Mouse (Mus musculus) heart, adult 18-20 months (tissue): ENCODE measurements at regions not wholly inside any gene's neighbourhood (a gene's known extent, or its start where the extent isn't known, plus 50 kb on each side); places are given as distances from the start of the nearest gene placed in this dataset.

Source experiments
- DNase-seq, 2 experiments: peaks; one replicate each; pipeline ENCODE4 v3.0.0; 2021 to 2022; ENCODE audit warnings: mixed read lengths in 1 of 2

DNA sequence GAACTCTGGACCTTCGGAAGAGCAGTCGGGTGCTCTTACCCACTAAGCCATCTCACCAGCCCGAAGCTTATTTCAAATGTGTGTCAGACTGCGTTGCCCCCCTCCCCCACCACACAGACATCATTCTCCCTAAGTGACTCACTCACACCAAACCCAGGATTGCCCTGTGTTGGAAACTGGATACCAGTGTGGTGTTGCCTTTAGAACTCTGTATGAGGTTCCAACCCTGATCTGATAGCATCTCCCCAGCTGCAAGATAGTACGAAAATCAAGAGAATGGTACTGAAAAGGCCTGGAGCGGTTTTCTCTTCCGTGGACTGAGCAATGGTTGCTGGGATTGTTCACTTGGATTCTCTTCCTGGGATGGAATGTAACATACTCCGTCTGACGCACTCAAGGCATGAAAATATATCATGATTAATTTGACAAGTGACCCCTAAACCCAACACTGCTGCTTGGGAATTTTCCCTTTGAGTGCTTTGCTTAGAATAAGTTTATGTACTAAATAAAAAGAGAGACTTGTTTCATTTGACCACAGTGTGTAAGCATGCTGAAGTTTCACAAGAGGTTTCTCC, 63.0 kb downstream of the Hand2 start:
- no peak for DNase-seq

DNA sequence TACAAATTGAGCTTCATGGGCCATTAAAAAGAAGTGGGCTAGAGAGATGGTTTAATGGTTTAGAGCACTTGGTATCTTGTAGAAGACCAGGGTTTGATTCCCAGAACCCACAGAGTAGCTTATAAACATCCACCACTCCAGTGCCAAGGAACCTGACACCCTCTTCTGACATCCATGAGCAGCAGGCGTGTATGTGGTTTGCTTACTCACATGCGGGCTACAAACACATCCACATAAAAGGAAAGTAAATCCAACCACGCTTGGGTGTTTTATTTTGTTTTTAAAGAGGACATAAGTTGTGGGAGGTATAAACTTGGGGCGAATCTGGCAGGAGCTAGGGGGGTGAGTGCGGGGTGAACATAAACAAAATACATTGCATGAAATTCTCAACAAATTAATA, 66.8 kb downstream of the Hand2 start:
- no peak for DNase-seq

DNA sequence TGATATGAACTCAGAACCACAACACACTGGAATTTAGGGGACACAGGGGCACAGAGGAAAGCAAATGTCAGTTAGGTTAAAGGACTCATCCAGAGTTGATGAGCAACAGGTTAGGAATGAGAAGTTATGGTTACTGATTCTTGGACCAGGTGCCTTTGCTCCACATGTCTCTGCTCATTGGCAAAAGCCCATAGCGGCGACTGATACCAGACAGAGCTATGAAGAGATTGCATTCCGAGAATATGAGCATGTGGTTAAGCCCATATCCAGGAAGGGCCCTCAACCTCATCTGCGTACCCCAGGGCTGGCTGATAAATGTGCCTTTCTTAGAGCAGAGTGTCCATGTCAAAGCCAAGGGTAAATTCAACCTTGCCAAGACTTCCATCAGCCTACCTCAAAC, 67.1 kb upstream of the Scrg1 start:
- peak; percentile 36 to 56 for DNase-seq

DNA sequence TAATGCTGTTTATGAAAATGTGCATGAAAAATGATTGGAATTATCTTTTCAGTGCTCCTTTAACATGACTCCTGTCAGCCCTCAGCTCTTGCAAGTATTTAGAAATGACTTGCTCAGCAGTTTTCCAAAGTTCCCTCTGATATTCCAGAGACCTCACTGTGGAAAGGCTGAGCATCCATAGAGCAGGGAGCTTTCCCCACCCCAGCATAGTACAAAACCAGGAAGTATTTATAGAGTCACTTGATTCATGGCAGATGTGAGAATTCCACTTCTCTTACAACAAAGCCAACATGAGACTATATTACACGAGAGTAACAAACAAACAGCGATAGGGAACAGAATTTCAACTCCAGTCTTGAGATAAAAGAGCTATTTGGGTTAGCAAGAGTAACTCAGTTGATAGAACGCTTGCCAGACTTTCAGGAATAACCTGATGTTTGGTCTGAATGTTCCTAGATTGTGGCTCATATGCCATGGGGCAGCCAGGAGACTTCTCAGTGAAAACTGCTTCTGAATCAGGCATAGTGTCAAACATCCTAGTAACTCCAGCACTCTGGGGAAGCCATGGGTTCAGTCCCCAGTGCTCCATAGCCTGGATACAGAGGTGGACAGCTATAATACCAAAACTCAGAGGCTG, 57.6 kb upstream of the Scrg1 start:
- DNase-seq = peak; percentile 45 to 64

DNA sequence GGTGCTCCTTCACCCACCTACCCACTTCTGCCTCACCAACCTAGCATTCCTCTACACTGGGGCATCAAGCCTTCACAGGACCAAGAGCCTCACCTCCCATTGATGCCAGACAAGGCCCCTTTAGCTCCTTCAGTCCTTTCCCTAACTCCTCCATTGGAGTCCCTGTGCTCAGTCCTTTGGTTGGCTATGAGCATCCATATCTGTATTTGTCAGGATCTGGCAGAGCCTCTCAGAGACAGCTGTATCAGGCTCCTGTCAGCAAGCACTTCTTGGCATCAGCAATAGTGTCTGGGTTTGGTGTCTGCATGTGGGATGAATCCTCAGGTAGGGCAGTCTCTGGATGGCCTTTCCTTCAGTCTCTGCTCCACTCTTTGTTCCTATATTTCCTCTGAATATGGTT, 55.6 kb upstream of the Scrg1 start:
- DNase-seq = peak; percentile 17 to 23

DNA sequence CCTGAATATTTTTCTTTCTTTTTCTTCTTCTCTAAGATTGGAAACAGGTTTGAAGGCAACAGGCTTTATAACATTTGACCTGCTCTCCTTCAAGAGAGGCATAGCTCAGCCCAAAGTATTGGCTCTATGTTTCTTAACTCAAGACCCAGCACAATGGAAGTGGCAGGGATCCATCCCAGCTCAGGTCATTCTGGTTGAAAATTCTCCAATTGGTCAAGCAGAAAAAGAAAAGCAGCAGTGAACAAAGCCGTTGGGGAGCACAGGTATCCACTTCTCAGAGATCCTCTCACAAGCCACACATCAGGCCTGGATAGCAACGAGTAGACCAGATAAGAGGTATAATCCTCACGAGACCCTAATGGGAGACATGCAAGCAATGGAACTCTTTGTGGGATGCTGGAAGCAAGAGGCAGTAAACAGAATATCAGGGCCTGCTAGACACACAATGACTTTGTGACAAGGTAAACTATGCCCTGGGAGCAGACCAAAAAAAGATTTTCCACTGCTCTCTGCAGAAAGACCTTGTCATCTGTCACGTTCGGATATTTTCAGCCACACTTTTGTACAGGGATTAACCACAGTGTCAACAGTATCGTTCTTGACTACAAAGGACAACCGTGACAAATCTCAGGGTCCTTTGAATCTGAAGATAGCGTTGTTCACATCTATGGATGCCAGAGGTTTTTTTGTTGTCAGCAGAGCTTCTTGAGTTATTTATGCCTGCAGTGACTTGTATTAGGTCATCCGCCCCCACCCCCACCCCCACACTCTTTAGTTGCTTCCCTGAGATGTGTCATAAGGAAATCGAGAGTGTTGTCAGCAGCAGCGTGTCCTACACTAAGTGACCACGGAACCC, 54.7 kb upstream of the Scrg1 start:
- peak; percentile 55 to 71 for DNase-seq

DNA sequence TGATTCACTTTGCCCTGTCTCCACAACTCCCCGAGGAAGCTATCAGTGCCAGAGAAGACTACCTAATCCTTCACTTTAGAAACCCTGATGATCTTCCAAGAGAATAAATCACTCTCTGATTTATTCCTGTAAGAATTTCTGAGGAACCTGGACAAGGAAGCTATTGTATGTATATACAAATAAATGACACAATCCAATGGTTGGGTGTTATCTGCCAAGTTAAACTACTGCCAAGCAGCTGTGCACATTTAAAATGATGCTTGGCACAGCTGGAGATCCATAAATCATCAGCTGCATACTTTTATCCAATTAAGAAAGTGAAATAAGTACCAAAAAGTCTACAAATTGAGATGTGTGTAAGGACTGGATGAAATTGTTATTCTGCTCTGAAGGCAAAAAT, 54.1 kb upstream of the Scrg1 start:
- no peak for DNase-seq

DNA sequence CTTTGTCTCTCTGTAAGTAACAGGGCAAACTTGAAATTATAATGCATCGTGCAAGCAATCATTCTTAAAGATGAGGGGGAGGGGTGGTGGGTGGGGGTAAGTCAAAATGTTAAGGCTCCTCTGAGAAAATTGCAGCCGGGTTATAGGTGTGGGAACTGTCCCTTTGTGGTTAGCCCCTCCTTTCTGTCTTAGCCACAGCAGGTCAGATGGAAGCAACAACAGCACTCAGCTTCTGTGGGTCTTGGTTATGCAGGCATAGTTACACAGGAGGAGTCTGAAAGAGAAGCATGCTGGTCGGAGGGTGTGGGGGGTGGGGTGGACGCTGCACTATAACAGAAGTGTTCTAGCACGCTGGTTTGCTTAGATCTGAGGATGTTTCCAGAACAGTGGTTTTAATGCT, 53.5 kb upstream of the Scrg1 start:
- DNase-seq = no peak

DNA sequence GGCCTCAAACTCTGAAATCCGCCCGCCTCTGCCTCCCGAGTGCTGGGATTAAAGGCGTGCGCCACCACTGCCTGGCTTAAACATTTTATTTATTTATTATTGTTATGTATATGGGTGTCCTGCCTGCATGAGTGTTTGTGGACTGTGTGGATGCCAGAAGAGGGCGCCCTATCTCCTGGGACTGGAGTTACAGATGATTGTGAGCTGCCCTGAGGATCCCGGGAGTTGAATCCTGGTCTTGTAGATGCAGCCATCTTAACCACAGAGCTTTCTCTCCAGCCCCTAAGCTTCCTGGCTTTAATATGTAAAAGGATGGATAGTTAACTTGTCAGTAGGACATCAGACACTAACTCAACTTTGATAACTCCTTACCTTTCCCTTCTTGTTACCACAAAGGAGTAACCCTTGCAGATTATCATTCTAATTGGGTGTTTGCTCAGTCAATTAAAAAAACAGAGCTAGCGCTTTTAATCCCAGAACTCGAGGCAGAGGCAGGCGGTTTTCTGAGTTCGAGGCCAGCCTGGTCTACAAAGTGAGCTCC, 52.0 kb upstream of the Scrg1 start:
- no peak for DNase-seq

DNA sequence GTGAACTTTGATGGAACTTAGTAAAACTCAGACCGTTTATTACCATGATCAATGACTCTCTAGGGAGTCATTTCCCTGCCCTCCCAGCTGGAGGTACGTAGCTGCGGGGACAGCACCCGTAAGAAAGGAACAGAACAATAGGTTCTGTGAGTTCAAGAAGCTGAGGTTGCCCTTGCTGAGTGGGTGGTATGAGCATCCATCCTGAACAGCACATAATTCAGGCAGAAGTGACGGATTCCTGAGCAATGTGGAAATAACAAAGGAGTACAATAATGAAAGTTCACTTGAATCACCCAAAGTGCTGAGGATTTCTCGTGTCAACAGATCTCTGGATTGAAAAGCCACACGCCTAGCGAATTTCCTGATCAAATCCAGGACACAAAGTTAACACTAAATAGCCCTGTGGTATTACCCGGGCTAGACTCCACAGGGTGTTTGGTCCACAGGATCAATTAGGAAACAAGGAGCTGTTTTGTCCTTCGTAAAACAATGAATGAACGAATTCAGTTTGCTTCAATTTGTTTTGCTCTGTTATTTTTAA, 50.4 kb upstream of the Scrg1 start:
- no peak for DNase-seq
